Mouse (Mus musculus): ENCODE results near the gene Mtmr6. TPM values are rescaled to one million over a fixed set of nuclear protein-coding genes. Genes with fewer than 3 reads are reported as not detected.

Mtmr6 gene
- polyA plus RNA-seq, 1 experiment, result 92.1 TPM

- H3K36me3 ChIP-seq (ENCODE audit: control insufficient read depth, insufficient read depth, low read length), result peaks cover 2% of the 10 kb centered on the region
- no peaks in the 10 kb centered on the region for H3K4me1 ChIP-seq (ENCODE audit: control insufficient read depth, insufficient read depth, low read length)
- TF ChIP-seq POLR2A (IDR thresholded peaks at IDR 0.05; ENCODE audit: control insufficient read depth, low read depth, low read length) (no peak), CTCF (IDR thresholded peaks at IDR 0.05; ENCODE audit: control insufficient read depth, insufficient read depth, insufficient replicate concordance, low read depth, low read length) (no peak)
- no peak overlapping the region for H3K27ac ChIP-seq (ENCODE audit: control insufficient read depth, insufficient read depth, low read depth, low read length)
- H3K4me3 ChIP-seq (ENCODE audit: control insufficient read depth, low read depth, low read length), result no peak overlapping the region
- no peaks in the 10 kb centered on the region for H3K27me3 ChIP-seq (ENCODE audit: control insufficient read depth, insufficient read depth, low read length)
These were observed 35.4 kb downstream of the Mtmr6 start for GRCm38 (mm10) chr14:60300224-60300991.

- Histone ChIP-seq H3K36me3 (ENCODE audit: control insufficient read depth, insufficient read depth, low read length) (peaks cover 2% of the 10 kb centered on the region), H3K27me3 (ENCODE audit: control insufficient read depth, insufficient read depth, low read length) (no peaks in the 10 kb centered on the region), H3K4me3 (ENCODE audit: control insufficient read depth, low read depth, low read length) (no peak overlapping the region), H3K4me1 (ENCODE audit: control insufficient read depth, insufficient read depth, low read length) (no peaks in the 10 kb centered on the region), H3K27ac (ENCODE audit: control insufficient read depth, insufficient read depth, low read depth, low read length) (no peak overlapping the region)
- TF ChIP-seq CTCF (IDR thresholded peaks at IDR 0.05; ENCODE audit: control insufficient read depth, insufficient read depth, insufficient replicate concordance, low read depth, low read length) (no peak), POLR2A (IDR thresholded peaks at IDR 0.05; ENCODE audit: control insufficient read depth, low read depth, low read length) (no peak)
These were observed 36.0 kb downstream of the Mtmr6 start for GRCm38 (mm10) chr14:60301024-60301423.

- no peak for TF ChIP-seq POLR2A (IDR thresholded peaks at IDR 0.05; ENCODE audit: control insufficient read depth, low read depth, low read length)
- no peak for TF ChIP-seq CTCF (IDR thresholded peaks at IDR 0.05; ENCODE audit: control insufficient read depth, insufficient read depth, insufficient replicate concordance, low read depth, low read length)
- H3K27ac ChIP-seq (ENCODE audit: control insufficient read depth, insufficient read depth, low read depth, low read length), result no peak overlapping the region
- no peaks in the 10 kb centered on the region for H3K27me3 ChIP-seq (ENCODE audit: control insufficient read depth, insufficient read depth, low read length)
- no peaks in the 10 kb centered on the region for H3K4me1 ChIP-seq (ENCODE audit: control insufficient read depth, insufficient read depth, low read length)
- H3K36me3 ChIP-seq (ENCODE audit: control insufficient read depth, insufficient read depth, low read length), result peaks cover 2% of the 10 kb centered on the region
- H3K4me3 ChIP-seq (ENCODE audit: control insufficient read depth, low read depth, low read length), result no peak overlapping the region
These were observed 37.4 kb downstream of the Mtmr6 start for GRCm38 (mm10) chr14:60302441-60302840.

- H3K36me3 ChIP-seq (ENCODE audit: control insufficient read depth, insufficient read depth, low read length), result peaks cover 2% of the 10 kb centered on the region
- H3K27me3 ChIP-seq (ENCODE audit: control insufficient read depth, insufficient read depth, low read length), result no peaks in the 10 kb centered on the region
- H3K27ac ChIP-seq (ENCODE audit: control insufficient read depth, insufficient read depth, low read depth, low read length), result no peak overlapping the region
- H3K4me3 ChIP-seq (ENCODE audit: control insufficient read depth, low read depth, low read length), result no peak overlapping the region
- TF ChIP-seq CTCF (IDR thresholded peaks at IDR 0.05; ENCODE audit: control insufficient read depth, insufficient read depth, insufficient replicate concordance, low read depth, low read length) (no peak), POLR2A (IDR thresholded peaks at IDR 0.05; ENCODE audit: control insufficient read depth, low read depth, low read length) (no peak)
- H3K4me1 ChIP-seq (ENCODE audit: control insufficient read depth, insufficient read depth, low read length), result no peaks in the 10 kb centered on the region
These were observed 39.6 kb downstream of the Mtmr6 start for GRCm38 (mm10) chr14:60304441-60305220.

- H3K27me3 ChIP-seq (ENCODE audit: control insufficient read depth, insufficient read depth, low read length), result no peaks in the 10 kb centered on the region
- H3K27ac ChIP-seq (ENCODE audit: control insufficient read depth, insufficient read depth, low read depth, low read length), result no peak overlapping the region
- no peak overlapping the region for H3K4me3 ChIP-seq (ENCODE audit: control insufficient read depth, low read depth, low read length)
- no peaks in the 10 kb centered on the region for H3K36me3 ChIP-seq (ENCODE audit: control insufficient read depth, insufficient read depth, low read length)
- no peaks in the 10 kb centered on the region for H3K4me1 ChIP-seq (ENCODE audit: control insufficient read depth, insufficient read depth, low read length)
- TF ChIP-seq POLR2A (IDR thresholded peaks at IDR 0.05; ENCODE audit: control insufficient read depth, low read depth, low read length), result no peak
- no peak for TF ChIP-seq CTCF (IDR thresholded peaks at IDR 0.05; ENCODE audit: control insufficient read depth, insufficient read depth, insufficient replicate concordance, low read depth, low read length)
These were observed 43.1 kb downstream of the Mtmr6 start for GRCm38 (mm10) chr14:60308113-60308512.

GRCm38 (mm10) chr14:60310691-60311090, 45.7 kb downstream of the Mtmr6 start:
- no peaks in the 10 kb centered on the region for H3K36me3 ChIP-seq (ENCODE audit: control insufficient read depth, insufficient read depth, low read length)
- no peaks in the 10 kb centered on the region for H3K4me1 ChIP-seq (ENCODE audit: control insufficient read depth, insufficient read depth, low read length)
- no peaks in the 10 kb centered on the region for H3K27me3 ChIP-seq (ENCODE audit: control insufficient read depth, insufficient read depth, low read length)
- no peak overlapping the region for H3K27ac ChIP-seq (ENCODE audit: control insufficient read depth, insufficient read depth, low read depth, low read length)
- no peak for TF ChIP-seq CTCF (IDR thresholded peaks at IDR 0.05; ENCODE audit: control insufficient read depth, insufficient read depth, insufficient replicate concordance, low read depth, low read length)
- no peak for TF ChIP-seq POLR2A (IDR thresholded peaks at IDR 0.05; ENCODE audit: control insufficient read depth, low read depth, low read length)
- no peak overlapping the region for H3K4me3 ChIP-seq (ENCODE audit: control insufficient read depth, low read depth, low read length)

- no peak overlapping the region for H3K4me3 ChIP-seq (ENCODE audit: control insufficient read depth, low read depth, low read length)
- no peaks in the 10 kb centered on the region for H3K27me3 ChIP-seq (ENCODE audit: control insufficient read depth, insufficient read depth, low read length)
- no peak overlapping the region for H3K27ac ChIP-seq (ENCODE audit: control insufficient read depth, insufficient read depth, low read depth, low read length)
- no peak for TF ChIP-seq POLR2A (IDR thresholded peaks at IDR 0.05; ENCODE audit: control insufficient read depth, low read depth, low read length)
- no peak for TF ChIP-seq CTCF (IDR thresholded peaks at IDR 0.05; ENCODE audit: control insufficient read depth, insufficient read depth, insufficient replicate concordance, low read depth, low read length)
- H3K36me3 ChIP-seq (ENCODE audit: control insufficient read depth, insufficient read depth, low read length), result no peaks in the 10 kb centered on the region
- no peaks in the 10 kb centered on the region for H3K4me1 ChIP-seq (ENCODE audit: control insufficient read depth, insufficient read depth, low read length)
These were observed 54.2 kb downstream of the Mtmr6 start for GRCm38 (mm10) chr14:60319231-60319630.
